Mouse (Mus musculus): Measurements from ENCODE around the gene Tnfrsf1b.

GRCm38 (mm10) chr4:145276368-145277249 is 29.9 kb upstream of the Tnfrsf1b start:
- TF ChIP-seq POLR2A (IDR thresholded peaks at IDR 0.05; ENCODE audit: insufficient read length, low read depth) (no peak), E2F4 (IDR thresholded peaks at IDR 0.05; ENCODE audit: insufficient read depth) (no peak)
